Mouse (Mus musculus): Measurements from ENCODE around the gene Mpdu1. TPM values are rescaled to one million over a fixed set of nuclear protein-coding genes. Genes with fewer than 3 reads are reported as not detected.

Gene Mpdu1
- polyA plus RNA-seq, 1 experiment = 39.1 TPM

GRCm38 (mm10) chr11:69666665-69667005, 4.2 kb upstream of the Mpdu1 start:
- H3K79me2 ChIP-seq (ENCODE audit: control insufficient read depth, insufficient read depth) = peaks cover 33% of the 10 kb centered on the region
- TF ChIP-seq TCF12 (IDR thresholded peaks at IDR 0.05; ENCODE audit: insufficient read depth, poor library complexity, severe bottlenecking) (no peak), POLR2A (IDR thresholded peaks at IDR 0.05; ENCODE audit: insufficient read length, low read depth) (no peak), USF1 (IDR thresholded peaks at IDR 0.05; ENCODE audit: low read depth) (no peak), TCF3 (IDR thresholded peaks at IDR 0.05; ENCODE audit: insufficient read length, low read depth) (no peak), POLR2AphosphoS2 (IDR thresholded peaks at IDR 0.05; ENCODE audit: insufficient read length, low read depth) (no peak), MYOG (IDR thresholded peaks at IDR 0.05; ENCODE audit: control insufficient read depth in 1 of 3, insufficient read depth in 1 of 3, insufficient read length in 2 of 3, low read depth in 2 of 3) (no peak), REST (IDR thresholded peaks at IDR 0.05; ENCODE audit: insufficient read depth, insufficient read length) (no peak), MYOD1 (IDR thresholded peaks at IDR 0.05; ENCODE audit: control insufficient read depth in 1 of 3, insufficient read length in 2 of 3, low read depth in 2 of 3) (no peak)
- H3ac ChIP-seq (ENCODE audit: control insufficient read depth, insufficient read length) = no peak overlapping the region
- no peak overlapping the region for H3K4me3 ChIP-seq
- H3K27me3 ChIP-seq (ENCODE audit: control insufficient read depth, insufficient read depth, insufficient read length) = no peaks in the 10 kb centered on the region
- peaks cover 53% of the 10 kb centered on the region for H3K36me3 ChIP-seq (ENCODE audit: control insufficient read depth, insufficient read depth)
- no peak overlapping the region for H3K4me2 ChIP-seq (ENCODE audit: low read depth)

- H3K4me3 ChIP-seq = no peak within 1 kb of the TSS
- H3K4me2 ChIP-seq (ENCODE audit: low read depth) = no peak within 1 kb of the TSS
Observed at GRCm38 (mm10) chr11:69665961-69666664, 3.7 kb upstream of the Mpdu1 start, which contains the start of gene Cd68. Gene Cd68 (minus strand): TSS chr11:69666153.

DNA sequence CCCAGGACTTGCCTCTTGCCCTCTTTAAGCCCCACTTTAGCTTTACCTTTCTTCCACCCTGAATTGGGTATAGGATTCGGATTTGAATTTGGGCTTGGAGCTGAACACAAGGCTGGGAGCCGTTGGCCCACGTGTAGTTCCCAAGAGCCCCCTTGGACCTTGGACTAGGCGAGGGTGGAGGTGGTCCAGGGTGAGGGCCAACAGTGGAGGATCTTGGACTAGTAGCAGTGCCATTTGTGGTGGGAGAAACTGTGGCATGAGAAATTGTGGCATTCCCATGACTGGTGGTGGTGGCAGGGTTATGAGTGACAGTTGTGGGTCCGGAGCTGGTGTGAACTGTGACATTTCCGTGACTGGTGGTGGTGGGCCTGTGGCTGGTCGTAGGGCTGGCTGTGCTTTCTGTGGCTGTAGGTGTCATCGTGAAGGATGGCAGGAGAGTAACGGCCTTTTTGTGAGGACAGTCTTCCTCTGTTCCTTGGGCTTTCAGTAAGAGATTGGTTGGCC, 3.1 kb upstream of the Mpdu1 start:
- peaks cover 48% of the 10 kb centered on the region for H3K36me3 ChIP-seq (ENCODE audit: control insufficient read depth, insufficient read depth)
- no peak overlapping the region for H3K4me3 ChIP-seq
- TF ChIP-seq MYOG (IDR thresholded peaks at IDR 0.05; ENCODE audit: control insufficient read depth in 1 of 3, insufficient read depth in 1 of 3, insufficient read length in 2 of 3, low read depth in 2 of 3) (no peak), TCF12 (IDR thresholded peaks at IDR 0.05; ENCODE audit: insufficient read depth, poor library complexity, severe bottlenecking) (no peak), TCF3 (IDR thresholded peaks at IDR 0.05; ENCODE audit: insufficient read length, low read depth) (no peak), MYOD1 (IDR thresholded peaks at IDR 0.05; ENCODE audit: control insufficient read depth in 1 of 3, insufficient read length in 2 of 3, low read depth in 2 of 3) (no peak), REST (IDR thresholded peaks at IDR 0.05; ENCODE audit: insufficient read depth, insufficient read length) (no peak), POLR2AphosphoS2 (IDR thresholded peaks at IDR 0.05; ENCODE audit: insufficient read length, low read depth) (peak; percentile 99), USF1 (IDR thresholded peaks at IDR 0.05; ENCODE audit: low read depth) (no peak), MAX (IDR thresholded peaks at IDR 0.05; ENCODE audit: low read depth) (no peak), POLR2A (IDR thresholded peaks at IDR 0.05; ENCODE audit: insufficient read length, low read depth) (peak; percentile 58), E2F4 (IDR thresholded peaks at IDR 0.05; ENCODE audit: insufficient read depth) (no peak), CEBPB (IDR thresholded peaks at IDR 0.05; ENCODE audit: insufficient read depth, poor library complexity, severe bottlenecking) (no peak), SRF (IDR thresholded peaks at IDR 0.05; ENCODE audit: control insufficient read depth, insufficient read length, low read depth) (no peak)
- H3K27me3 ChIP-seq (ENCODE audit: control insufficient read depth, insufficient read depth, insufficient read length) = no peaks in the 10 kb centered on the region
- H3K79me2 ChIP-seq (ENCODE audit: control insufficient read depth, insufficient read depth) = peaks cover 35% of the 10 kb centered on the region
- H3K4me2 ChIP-seq (ENCODE audit: low read depth) = no peak overlapping the region
- no peak overlapping the region for H3ac ChIP-seq (ENCODE audit: control insufficient read depth, insufficient read length)

More at GRCm38 (mm10) chr11:69665961-69666664, 3.7 kb upstream of the Mpdu1 start, which contains the start of gene Cd68:
- no peaks in the 10 kb centered on the region for H3K27me3 ChIP-seq (ENCODE audit: control insufficient read depth, insufficient read depth, insufficient read length)
- H3K36me3 ChIP-seq (ENCODE audit: control insufficient read depth, insufficient read depth) = peaks cover 53% of the 10 kb centered on the region
- H3ac ChIP-seq (ENCODE audit: control insufficient read depth, insufficient read length) = no peak within 1 kb of the TSS
- TF ChIP-seq TCF12 (IDR thresholded peaks at IDR 0.05; ENCODE audit: insufficient read depth, poor library complexity, severe bottlenecking) (no peak), POLR2A (IDR thresholded peaks at IDR 0.05; ENCODE audit: insufficient read length, low read depth) (peak; percentile 11), TCF3 (IDR thresholded peaks at IDR 0.05; ENCODE audit: insufficient read length, low read depth) (no peak), POLR2AphosphoS2 (IDR thresholded peaks at IDR 0.05; ENCODE audit: insufficient read length, low read depth) (peak; percentile 81)
- H3K79me2 ChIP-seq (ENCODE audit: control insufficient read depth, insufficient read depth) = peaks cover 35% of the 10 kb centered on the region

GRCm38 (mm10) chr11:69664841-69665240, 2.4 kb upstream of the Mpdu1 start:
- H3ac ChIP-seq (ENCODE audit: control insufficient read depth, insufficient read length) = no peak overlapping the region
- no peak overlapping the region for H3K4me2 ChIP-seq (ENCODE audit: low read depth)
- no peak overlapping the region for H3K4me3 ChIP-seq
- peaks cover 41% of the 10 kb centered on the region for H3K36me3 ChIP-seq (ENCODE audit: control insufficient read depth, insufficient read depth)
- H3K27me3 ChIP-seq (ENCODE audit: control insufficient read depth, insufficient read depth, insufficient read length) = no peaks in the 10 kb centered on the region
- peaks cover 35% of the 10 kb centered on the region for H3K79me2 ChIP-seq (ENCODE audit: control insufficient read depth, insufficient read depth)
- TF ChIP-seq CEBPB (IDR thresholded peaks at IDR 0.05; ENCODE audit: insufficient read depth, poor library complexity, severe bottlenecking) = no peak
- no peak for TF ChIP-seq POLR2A (IDR thresholded peaks at IDR 0.05; ENCODE audit: insufficient read length, low read depth)
- TF ChIP-seq MYOD1 (IDR thresholded peaks at IDR 0.05; ENCODE audit: control insufficient read depth in 1 of 3, insufficient read length in 2 of 3, low read depth in 2 of 3) = no peak
- TF ChIP-seq POLR2AphosphoS2 (IDR thresholded peaks at IDR 0.05; ENCODE audit: insufficient read length, low read depth) = no peak
- TF ChIP-seq TCF3 (IDR thresholded peaks at IDR 0.05; ENCODE audit: insufficient read length, low read depth) = no peak
- TF ChIP-seq MYOG (IDR thresholded peaks at IDR 0.05; ENCODE audit: control insufficient read depth in 1 of 3, insufficient read depth in 1 of 3, insufficient read length in 2 of 3, low read depth in 2 of 3) = no peak
- no peak for TF ChIP-seq USF1 (IDR thresholded peaks at IDR 0.05; ENCODE audit: low read depth)
- no peak for TF ChIP-seq TCF12 (IDR thresholded peaks at IDR 0.05; ENCODE audit: insufficient read depth, poor library complexity, severe bottlenecking)
- TF ChIP-seq E2F4 (IDR thresholded peaks at IDR 0.05; ENCODE audit: insufficient read depth) = no peak
- TF ChIP-seq REST (IDR thresholded peaks at IDR 0.05; ENCODE audit: insufficient read depth, insufficient read length) = no peak
- no peak for TF ChIP-seq SRF (IDR thresholded peaks at IDR 0.05; ENCODE audit: control insufficient read depth, insufficient read length, low read depth)
- TF ChIP-seq MAX (IDR thresholded peaks at IDR 0.05; ENCODE audit: low read depth) = no peak

All from myocyte (in vitro differentiated cells).